Mouse (Mus musculus) liver, embryonic 14 days (tissue): ENCODE results near the gene Vegfc. TPM values are rescaled to one million over a fixed set of nuclear protein-coding genes. Genes with fewer than 3 reads are reported as not detected.

Experiments
- polyA plus RNA-seq: library from polyadenylated mRNA; depleted of rRNA; stranded (reverse); fragments of >200 nt; gene quantifications from 2 replicates; pipeline ENCODE4 v1.2.3, GENCODE M21; 2012; rRNA removed

Gene Vegfc
- polyA plus RNA-seq, result 1.3 TPM in 2 replicates

DNA sequence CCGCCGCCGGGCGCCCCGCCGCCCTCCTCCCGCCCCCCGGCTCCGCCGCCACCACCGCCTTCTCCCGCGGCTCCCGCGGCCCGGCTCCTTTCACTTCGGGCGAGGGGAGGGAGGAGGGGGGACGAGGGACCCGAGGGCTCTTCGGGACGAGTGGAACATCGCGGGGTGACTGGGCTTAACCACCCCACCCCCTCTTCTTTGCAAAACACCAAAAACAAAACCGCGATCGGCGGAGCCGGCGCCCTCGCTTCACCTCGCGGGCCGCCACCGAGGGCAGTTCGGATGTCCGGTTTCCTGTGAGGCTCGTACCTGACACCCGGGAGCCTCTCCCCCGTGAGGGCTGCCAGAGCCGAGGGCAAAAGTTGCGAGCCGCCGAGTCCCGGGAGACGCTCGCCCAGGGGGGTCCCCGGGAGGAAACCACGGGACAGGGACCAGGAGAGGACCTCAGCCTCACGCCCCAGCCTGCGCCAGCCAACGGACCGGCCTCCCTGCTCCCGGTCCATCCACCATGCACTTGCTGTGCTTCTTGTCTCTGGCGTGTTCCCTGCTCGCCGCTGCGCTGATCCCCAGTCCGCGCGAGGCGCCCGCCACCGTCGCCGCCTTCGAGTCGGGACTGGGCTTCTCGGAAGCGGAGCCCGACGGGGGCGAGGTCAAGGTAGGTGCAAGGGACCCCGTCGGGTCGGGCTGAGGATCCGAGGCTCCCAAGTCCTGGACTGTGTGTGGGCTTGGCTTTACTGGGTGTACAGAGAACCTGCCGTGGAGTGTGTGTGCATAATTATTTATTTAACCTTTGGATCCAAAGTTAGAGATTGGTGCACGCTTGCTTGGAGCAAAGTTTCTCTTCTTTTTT lies at the start of gene Vegfc:
Gene Vegfc (plus strand): TSS at position 336 of the 850 bp plus-strand sequence.

